In the genomic region with DNA sequence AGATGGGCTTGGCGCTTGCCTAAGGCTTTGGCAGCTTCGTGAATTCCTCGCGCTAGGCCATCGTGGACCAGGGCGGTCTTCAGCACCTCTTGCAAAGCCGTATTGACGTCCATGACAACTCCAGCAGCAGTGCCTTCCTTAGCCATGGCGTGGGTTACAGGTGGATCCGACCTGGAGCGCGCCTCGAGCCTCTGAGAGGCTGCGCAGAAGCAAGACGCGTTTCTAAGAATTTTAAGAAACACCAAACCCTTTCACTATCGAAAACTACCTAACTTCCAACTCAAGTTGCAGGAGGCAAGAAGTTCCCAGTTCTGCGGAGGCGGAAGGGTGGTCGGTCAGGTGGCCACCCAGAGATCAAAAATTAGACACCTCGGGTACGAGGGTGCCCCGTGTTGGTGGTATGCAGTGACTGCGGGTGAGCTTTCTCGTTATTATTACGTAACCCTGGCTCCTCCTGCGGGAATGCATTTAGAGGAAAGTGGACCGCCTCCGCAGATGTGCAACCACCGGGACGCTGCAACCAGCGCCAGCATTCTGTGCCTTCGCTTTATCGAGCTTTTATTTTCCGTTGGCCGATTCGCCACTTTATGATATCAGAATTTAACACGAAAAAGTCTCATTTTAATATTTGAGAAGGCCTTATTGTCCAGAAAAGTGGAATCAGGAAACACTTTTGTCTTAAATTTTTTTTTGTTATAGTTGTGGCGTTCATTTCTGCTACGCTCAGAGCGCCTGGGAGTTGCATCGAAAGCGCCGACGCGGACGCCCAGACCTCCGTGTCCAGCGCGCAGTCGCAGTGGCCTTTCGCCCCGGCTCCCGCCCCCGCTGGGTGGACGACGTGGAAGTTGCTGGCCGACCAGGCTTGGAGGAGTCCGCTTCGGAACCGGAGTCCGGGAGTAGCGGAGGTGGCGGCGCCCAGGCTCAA, we compare ENCODE assay signal across 8 mouse cellular contexts. TPM values are rescaled to one million over a fixed set of nuclear protein-coding genes. Genes with fewer than 3 reads are reported as not detected.
DNase-seq lines count a peak whose midpoint lies in the region; ATAC-seq lines count a peak whose summit lies in the region.

A gene (plus strand): TSS at position 288 of the 925 bp plus-strand sequence.

- peak; percentile 96 for DNase-seq in adipocyte (ENCODE audit: low spot score)
- peak; percentile 94 for DNase-seq in embryo, embryonic 10 days (ENCODE audit: low spot score)
- peak; percentile 97 for DNase-seq in gastrocnemius, postnatal 14 days
- peak; percentile 89 to 96 for DNase-seq in left cerebral cortex, postnatal 10 days (ENCODE audit: extremely low spot score in 1 of 2, low spot score in 2 of 2)
- DNase-seq in right cerebral cortex, postnatal 25 days = peak; percentile 92
- DNase-seq in urinary bladder, postnatal 4 days (ENCODE audit: low spot score in 2 of 2) = peak; percentile 89 to 93

- ATAC-seq in inflammation-experienced regulatory T-cells, adult 6 months = peak; percentile 62
- ATAC-seq in megakaryocyte-erythroid progenitor cell, adult 5-6 weeks (replicated peaks; ENCODE audit: low FRiP score, low TSS enrichment, poor library complexity, severe bottlenecking) = peak; percentile 86

- intact Hi-C loops in gastrocnemius, postnatal 14 days (cut with DNase I; ENCODE audit: low total_unique reads) = no loop called here
- intact Hi-C loops in left cerebral cortex, postnatal 10 days (cut with DNase I) = no loop called here

RNA-seq across cellular contexts. Expression of the gene that starts here (rescaled TPM):
- total RNA-seq in gastrocnemius, postnatal 14 days (2021) = 10 to 100 TPM; 70.9 to 77.0 TPM
- polyA plus RNA-seq in inflammation-experienced regulatory T-cells, adult 6 months (2017; shearing (Covaris generic)) = 10 to 100 TPM; 51.6 to 80.7 (median 51.8) TPM
- total RNA-seq in left cerebral cortex, postnatal 10 days (2021) = 100 to 1,000 TPM; 110 to 111 TPM
- total RNA-seq in megakaryocyte-erythroid progenitor cell, adult 5-6 weeks (2014; fragmentation: Nextera tagmentation) = 36.5 and 51.3 TPM in 2 replicates
- total RNA-seq in megakaryocyte-erythroid progenitor cell, adult 5-6 weeks (2017) = 89.4 and 91.0 TPM in 2 replicates

Comparison
In these comparisons a context has a peak if more than half of its experiments do, and no peak if none do; other contexts are left out.
1. Peak in every context shown above with its lines: DNase-seq and ATAC-seq.